Mouse (Mus musculus) left cerebral cortex, adult 2 months (tissue): ENCODE data around the gene H60c. TPM values are rescaled to one million over a fixed set of nuclear protein-coding genes. Genes with fewer than 3 reads are reported as not detected.
"Not testable (repeated sequence)": the region's sequence is repeated elsewhere in the genome, so short reads cannot be mapped to it uniquely, and the experiment has no call there.

Source experiments
- DNase-seq, 2 experiments: peaks; one replicate each; pipeline ENCODE4 v3.0.0; 2021 to 2022; ENCODE audit warnings: low spot score in 2 of 2, mixed read lengths in 1 of 2; ENCODE audit errors: extremely low spot score in 1 of 2
- H3K27ac ChIP-seq: fragments of 200-600 bp; 2 replicates; pipeline ENCODE4 v1.8.1; 2022
- H3K4me3 ChIP-seq: fragments of 200-600 bp; 2 replicates; pipeline ENCODE4 v1.8.1; 2022
- CTCF ChIP-seq: fragments of 200-600 bp; IDR thresholded peaks from 2 replicates; pipeline ENCODE4 v1.8.1; 2022; ENCODE audit warnings: antibody characterized with exemption, mild to moderate bottlenecking, moderate library complexity
- intact Hi-C: fragments of 180-260 bp; cut with DNase I; formaldehyde crosslinking; loops from one replicate; pipeline ENCODE4 v1.15.1; 2025
- long read RNA-seq, 2 experiments: library from polyadenylated mRNA; stranded (forward); transcript quantifications; one replicate each; pipeline ENCODE4 v2.0.0; 2021; ENCODE audit warnings: borderline mapping rate in 2 of 2
- total RNA-seq, 2 experiments: library from RNA; stranded (reverse); gene quantifications; 2 replicates each; pipeline ENCODE4 v1.2.3; 2021

The H60c gene
- not detected for total RNA-seq
- long read RNA-seq, experiment 1 = 0 reads
- long read RNA-seq, experiment 2 = 0 reads

DNA sequence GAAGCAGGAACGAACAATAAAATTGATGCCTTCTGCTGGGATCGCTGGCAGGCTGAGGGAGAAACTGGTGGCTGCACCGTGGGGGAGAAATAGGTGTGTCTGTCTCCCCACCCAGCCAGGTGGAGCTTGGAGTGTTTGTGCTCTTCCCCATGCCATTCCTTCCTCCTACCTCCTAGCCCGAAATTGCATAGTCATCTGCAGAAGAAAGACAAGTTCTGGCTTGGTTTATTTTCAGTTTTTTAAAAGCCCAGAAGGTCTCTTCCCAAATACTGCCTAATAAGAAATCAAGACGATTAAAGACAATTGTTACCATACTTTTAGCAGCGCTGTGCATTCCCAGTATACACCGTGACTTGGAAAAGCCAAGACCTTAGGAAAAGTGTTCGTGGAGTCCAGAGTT is at the start of gene H60c:
TSS of gene H60c (minus strand) at position 101 of the 400 bp plus-strand sequence.
- H3K4me3 ChIP-seq = no peak within 1 kb of the TSS
- DNase-seq = no peak
- intact Hi-C loops = no loop called here
- no peak within 1 kb of the TSS for H3K27ac ChIP-seq
- TF ChIP-seq CTCF = no peak

GRCm38 (mm10) chr10:3308821-3309206 is 41.2 kb upstream of the H60c start:
- Histone ChIP-seq H3K27ac (no peak overlapping the region), H3K4me3 (no peak overlapping the region)
- DNase-seq = no peak
- no peak for TF ChIP-seq CTCF
- intact Hi-C loops = no loop called here

GRCm38 (mm10) chr10:3308180-3308820 is 40.7 kb upstream of the H60c start:
- Histone ChIP-seq H3K4me3 (no peak overlapping the region), H3K27ac (no peak overlapping the region)
- DNase-seq = no peak
- TF ChIP-seq CTCF = no peak
- intact Hi-C loops = no loop called here

DNA sequence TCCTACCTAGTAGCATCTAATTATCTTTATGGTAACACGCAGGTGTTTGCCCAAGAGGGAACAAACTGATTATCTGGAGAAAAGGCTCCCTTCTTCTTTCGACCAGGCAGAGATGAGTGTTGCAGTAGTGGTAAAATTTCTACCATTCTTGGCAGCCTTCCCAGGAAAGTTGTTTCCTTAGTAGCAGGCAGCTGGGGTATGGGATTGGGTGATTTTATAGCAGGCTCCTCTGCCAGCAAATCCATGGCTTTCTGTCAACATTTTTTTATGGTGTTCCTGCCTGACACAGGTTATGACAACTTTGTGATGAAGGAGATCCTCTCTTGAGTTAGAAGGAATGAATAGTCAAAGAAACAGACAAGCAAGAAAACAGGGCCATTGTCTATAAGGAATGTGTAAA is 40.2 kb upstream of the H60c start:
- intact Hi-C loops = no loop called here
- TF ChIP-seq CTCF = no peak
- Histone ChIP-seq H3K27ac (no peak overlapping the region), H3K4me3 (no peak overlapping the region)
- DNase-seq = peak; percentile 19 to 25

DNA sequence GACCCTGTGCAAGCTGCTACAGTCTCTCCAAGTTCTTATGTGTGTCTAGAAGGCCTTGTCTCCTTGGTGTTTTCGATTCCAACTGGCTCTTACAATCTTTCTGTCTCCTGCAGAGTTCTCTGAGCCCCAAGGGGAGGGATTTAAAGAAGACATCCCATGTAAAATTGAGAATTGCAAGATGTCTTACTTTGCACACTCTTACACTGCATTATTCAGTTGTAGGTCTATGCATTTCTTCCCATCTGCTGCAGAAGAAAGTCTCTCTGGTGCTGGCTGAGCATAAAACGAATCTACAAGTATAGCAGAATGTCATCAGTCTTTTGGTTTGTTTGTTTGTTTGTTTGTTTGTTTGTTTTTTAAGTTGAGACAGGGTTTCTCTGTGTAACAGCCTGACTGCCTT is 26.4 kb upstream of the H60c start:
- no peak for TF ChIP-seq CTCF
- no peak for DNase-seq
- Histone ChIP-seq H3K4me3 (no peak overlapping the region), H3K27ac (no peak overlapping the region)
- intact Hi-C loops = no loop called here

DNA sequence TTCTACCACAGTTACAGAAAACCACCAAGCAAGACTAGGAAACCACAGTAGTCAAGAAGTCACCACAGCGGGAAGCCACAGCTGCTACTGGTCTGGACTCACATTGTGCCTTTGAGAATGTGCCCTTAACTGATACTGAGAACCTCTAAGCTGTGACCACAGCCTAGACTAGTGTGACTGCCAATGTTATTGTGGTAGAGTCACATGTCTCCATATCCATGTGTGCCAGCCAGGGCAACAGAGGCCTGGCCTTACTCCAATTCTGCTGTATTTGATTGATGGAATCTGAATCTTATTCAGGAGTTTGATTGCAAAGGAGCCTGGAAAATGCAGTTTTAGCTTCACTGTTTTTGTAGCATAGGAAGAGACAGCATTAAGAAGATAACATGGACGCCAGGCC is 13.5 kb upstream of the H60c start:
- DNase-seq = no peak
- intact Hi-C loops = no loop called here
- no peak for TF ChIP-seq CTCF

DNA sequence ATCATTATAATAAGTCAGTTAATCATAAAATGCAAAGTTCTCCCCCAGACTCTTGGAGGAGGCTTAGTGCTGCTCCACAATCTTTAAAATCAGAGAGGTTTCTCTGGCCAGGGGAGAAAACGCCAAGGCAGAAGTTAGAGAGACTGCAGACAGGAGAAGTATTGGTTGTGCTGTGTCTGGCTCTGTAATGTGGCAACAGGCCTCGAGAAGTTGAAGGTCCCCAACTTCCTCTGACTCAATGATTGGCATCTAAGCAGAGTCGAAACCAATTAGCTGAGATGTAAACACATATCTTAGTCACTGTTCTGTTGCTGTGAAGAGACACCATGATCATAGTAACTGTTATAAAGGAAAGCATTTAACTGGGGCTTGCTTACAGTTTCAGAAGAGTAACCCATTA is 6.5 kb upstream of the H60c start:
- intact Hi-C loops = no loop called here
- no peak overlapping the region for H3K27ac ChIP-seq
- DNase-seq = no peak
- no peak overlapping the region for H3K4me3 ChIP-seq
- no peak for TF ChIP-seq CTCF

More for the DNA sequence above, 13.5 kb upstream of the H60c start:
- Histone ChIP-seq H3K27ac (no peak overlapping the region), H3K4me3 (no peak overlapping the region)

DNA sequence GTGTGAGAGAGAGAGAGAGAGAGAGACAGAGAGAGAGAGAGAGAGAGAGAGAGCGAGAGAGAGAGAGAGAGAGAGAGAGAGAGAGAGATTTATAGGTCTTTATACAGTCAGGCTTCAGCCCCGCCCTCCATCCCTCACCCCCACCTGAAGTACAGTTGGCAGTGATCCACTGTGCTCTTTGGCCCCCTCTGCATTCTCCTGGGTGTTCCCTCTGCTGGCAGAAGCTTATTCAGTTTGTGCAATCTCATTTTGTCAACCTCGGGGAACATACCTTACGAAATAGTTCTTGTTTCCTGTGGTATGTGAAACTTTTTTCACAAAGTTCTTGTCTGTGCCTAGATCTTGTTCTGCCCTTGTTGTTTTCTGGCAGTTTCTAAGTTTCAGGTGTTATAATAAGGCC is 3.5 kb upstream of the H60c start:
- DNase-seq = no peak
- TF ChIP-seq CTCF = no peak
- intact Hi-C loops = no loop called here
- no peak overlapping the region for H3K4me3 ChIP-seq
- no peak overlapping the region for H3K27ac ChIP-seq

GRCm38 (mm10) chr10:3266729-3267128 is 842 bp downstream of the H60c start:
- DNase-seq = no peak
- Histone ChIP-seq H3K27ac (no peak overlapping the region), H3K4me3 (no peak overlapping the region)
- no peak for TF ChIP-seq CTCF
- intact Hi-C loops = no loop called here

DNA sequence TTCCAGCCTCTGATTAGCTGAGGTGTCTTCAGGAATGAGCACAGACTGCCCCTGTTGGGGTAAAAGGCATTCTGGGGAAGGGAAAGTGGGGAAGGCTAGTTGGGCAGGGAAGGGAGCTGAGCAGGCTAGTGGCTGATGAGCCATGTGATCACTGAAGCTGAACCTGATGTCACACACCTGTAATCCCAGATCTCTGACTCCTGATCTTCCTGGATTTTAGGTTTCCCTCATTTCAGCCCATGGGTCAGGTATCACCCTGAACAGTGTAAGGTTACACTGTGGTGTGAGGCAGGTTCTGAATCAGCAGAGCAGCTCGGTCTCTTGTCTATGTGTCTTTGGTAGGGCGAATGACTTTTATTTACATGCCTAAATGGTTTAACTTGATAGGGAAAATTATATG is 4.8 kb downstream of the H60c start:
- Histone ChIP-seq H3K27ac (no peak overlapping the region), H3K4me3 (no peak overlapping the region)
- TF ChIP-seq CTCF = no peak
- DNase-seq = no peak
- intact Hi-C loops = no loop called here

DNA sequence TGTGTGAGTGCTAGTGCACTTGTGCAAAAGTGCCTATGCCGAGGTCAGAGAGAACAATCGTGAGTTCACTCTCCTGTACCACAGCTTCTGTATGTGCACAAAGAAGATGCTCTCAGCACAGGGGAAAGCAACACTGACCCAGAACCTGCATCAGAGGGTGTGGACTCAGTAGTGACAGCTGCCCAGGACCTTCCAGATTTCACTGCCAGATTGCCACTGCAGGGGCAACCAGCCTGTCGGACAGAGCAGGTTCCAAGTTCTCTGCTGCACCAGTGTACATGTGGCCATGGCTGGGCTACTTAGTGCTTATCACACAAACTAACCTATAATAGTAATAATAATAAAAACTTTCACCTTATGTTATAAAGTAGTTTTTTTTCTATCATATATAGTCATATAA is 10.2 kb downstream of the H60c start:
- intact Hi-C loops = no loop called here
- no peak for DNase-seq
- TF ChIP-seq CTCF = no peak

DNA sequence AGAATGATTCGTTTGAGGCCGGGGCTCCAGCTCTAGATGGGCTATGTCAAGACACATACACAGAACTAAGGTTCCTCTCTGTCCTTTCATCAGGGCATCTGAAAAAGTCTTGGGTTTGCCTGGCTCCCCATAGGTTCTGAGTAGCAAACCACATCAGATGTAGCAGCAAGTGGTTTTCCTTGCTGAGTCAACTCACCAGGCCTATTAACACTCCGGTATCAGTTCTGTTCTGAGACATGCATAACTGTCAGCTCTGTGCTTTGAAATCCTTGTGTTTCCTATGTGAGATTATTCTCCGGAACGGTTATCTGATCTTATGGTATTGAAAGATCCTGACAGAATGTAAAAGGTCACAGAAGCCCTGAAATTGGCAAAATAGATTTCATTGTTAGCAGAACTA is 29.1 kb downstream of the H60c start:
- DNase-seq, H3K27ac ChIP-seq, intact Hi-C loops, H3K4me3 ChIP-seq: not testable (repeated sequence)

More for the DNA sequence above, 10.2 kb downstream of the H60c start:
- Histone ChIP-seq H3K27ac (no peak overlapping the region), H3K4me3 (no peak overlapping the region)

- Histone ChIP-seq H3K4me3 (no peak overlapping the region), H3K27ac (no peak overlapping the region)
- intact Hi-C loops = no loop called here
- TF ChIP-seq CTCF = no peak
- DNase-seq = no peak
Measured at GRCm38 (mm10) chr10:3236638-3237270, 30.8 kb downstream of the H60c start.
